Mouse (Mus musculus) liver, postnatal 0 days (tissue): Measurements from ENCODE around the gene Cd83.

Source experiments
- CTCF ChIP-seq: sonication (generic); IDR thresholded peaks from 2 replicates; pipeline ENCODE4 v1.5.1; 2016; ENCODE audit warnings: antibody characterized with exemption, low read depth
- EP300 ChIP-seq: IDR thresholded peaks from 2 replicates; pipeline ENCODE4 v1.6.1; 2016; ENCODE audit warnings: antibody characterized with exemption, low read depth, mild to moderate bottlenecking

- TF ChIP-seq CTCF (peak; percentile 90), EP300 (no peak)
These were observed 44.8 kb upstream of the Cd83 start for GRCm38 (mm10) chr13:43739598-43740275.
